Comparison of ENCODE assay signal across 23 mouse cellular contexts in the genomic region with DNA sequence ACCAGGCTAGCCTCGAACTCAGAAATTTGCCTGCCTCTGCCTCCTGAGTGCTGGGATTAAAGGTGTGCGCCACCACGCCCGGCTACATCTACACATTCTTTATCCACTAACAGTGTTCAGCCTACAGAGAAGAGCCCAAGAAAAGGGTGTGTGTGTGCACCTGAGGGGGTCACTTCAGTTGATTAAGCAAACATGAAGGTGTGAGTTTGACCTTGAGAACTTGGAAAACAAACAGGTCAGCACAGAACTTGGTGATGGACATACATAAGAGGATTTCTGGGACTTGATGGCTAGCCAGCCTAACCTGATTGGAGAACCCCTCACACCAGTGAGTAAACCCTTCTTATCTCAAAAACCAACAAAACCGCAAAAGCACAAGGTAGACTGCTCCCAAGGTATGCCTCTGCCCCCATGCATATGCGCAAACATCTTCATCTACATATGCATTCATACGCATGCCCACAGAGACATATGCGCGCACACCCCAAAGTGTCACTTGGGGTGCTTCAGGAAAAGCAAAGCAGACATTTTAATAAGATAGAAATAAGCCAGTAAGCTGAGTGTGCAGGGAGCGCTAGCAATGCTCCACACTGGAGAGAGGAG. TPM values are rescaled to one million over a fixed set of nuclear protein-coding genes. Genes with fewer than 3 reads are reported as not detected.
DNase-seq lines count a peak whose midpoint lies in the region; ATAC-seq lines count a peak whose summit lies in the region.
"Had no signal": no experiment of that assay in that cellular context is flagged by ENCODE, and none has a peak within 500 bp of the region (broad histone marks: within the 10 kb centered on the region; RNA-seq: fewer than 3 reads in every experiment).

No protein-coding gene starts in this region.

- H3K9ac ChIP-seq in heart, embryonic 11.5 days (ENCODE audit: low read depth, low read length) = no peak overlapping the region
- no peak overlapping the region for H3K9ac ChIP-seq in midbrain, embryonic 11.5 days (ENCODE audit: low read length)

- H3K9me3 ChIP-seq in heart, embryonic 11.5 days (replicated peaks; ENCODE audit: control insufficient read depth, low read length) = no peaks in the 10 kb centered on the region
- no peaks in the 10 kb centered on the region for H3K9me3 ChIP-seq in midbrain, embryonic 11.5 days (ENCODE audit: control insufficient read depth, low read length)
- no peaks in the 10 kb centered on the region for H3K9me3 ChIP-seq in midbrain, embryonic 10.5 days (replicated peaks)
- no peaks in the 10 kb centered on the region for H3K9me3 ChIP-seq in embryonic facial prominence, embryonic 10.5 days
- H3K9me3 ChIP-seq: G1E had no signal

- no peak overlapping the region for H3K27ac ChIP-seq in heart, embryonic 11.5 days (ENCODE audit: low read depth, low read length)
- no peak overlapping the region for H3K27ac ChIP-seq in midbrain, embryonic 11.5 days (ENCODE audit: low read depth, low read length)
- H3K27ac ChIP-seq in midbrain, embryonic 10.5 days (replicated peaks) = no peak overlapping the region
- no peak overlapping the region for H3K27ac ChIP-seq in embryonic facial prominence, embryonic 10.5 days (replicated peaks)

- 90% methylated on average over 10 of the region's 10 CpGs for WGBS in heart, embryonic 11.5 days (ENCODE audit: insufficient replicate concordance)
- WGBS in midbrain, embryonic 11.5 days = 90% methylated on average over 10 of the region's 10 CpGs
- 94% methylated on average over 10 of the region's 10 CpGs for WGBS in midbrain, embryonic 10.5 days
- 96% methylated on average over 10 of the region's 10 CpGs for WGBS in embryonic facial prominence, embryonic 10.5 days

- no peak for ATAC-seq in heart, embryonic 11.5 days (replicated peaks; ENCODE audit: insufficient number of reproducible peaks, low FRiP score, low TSS enrichment)
- no peak for ATAC-seq in midbrain, embryonic 11.5 days (ENCODE audit: low FRiP score)
- ATAC-seq: activated CD4-positive, CD25-positive, alpha-beta regulatory T cell, adult 4 months; CD4-positive, CD25-positive, alpha-beta regulatory T cell, adult 4 months; Patski had no signal

- DNase-seq in heart, adult 11 months = peak; percentile 51
- peak; percentile 56 for DNase-seq in midbrain, embryonic 11.5 days (ENCODE audit: low spot score, missing footprints)
- DNase-seq in midbrain, embryonic 10.5 days (ENCODE audit: low spot score) = no peak
- DNase-seq in ES-CJ7 (ENCODE audit: low read depth, low spot score) (peak; percentile 41), R1 (ENCODE audit: low read depth, low spot score) (peak; percentile 50)
- no peak for DNase-seq in embryonic facial prominence, embryonic 10.5 days (ENCODE audit: low spot score)
- DNase-seq in spleen, postnatal 4 days (ENCODE audit: low spot score in 2 of 2) = no peak
- DNase-seq: adrenal gland, adult 2 months; adrenal gland, adult 8-10 months; adrenal gland, postnatal 10 days; adrenal gland, postnatal 14 days; adrenal gland, postnatal 25 days; adrenal gland, postnatal 36 days; B cell, adult 2 months; cerebellum, adult 11 months; cerebellum, adult 11-12 months; cerebellum, adult 18-20 months; cerebellum, adult 2 months had no signal

- no peaks in the 10 kb centered on the region for H3K36me3 ChIP-seq in heart, embryonic 11.5 days (ENCODE audit: control insufficient read depth, insufficient read depth, low read length)
- no peaks in the 10 kb centered on the region for H3K36me3 ChIP-seq in midbrain, embryonic 11.5 days (ENCODE audit: control insufficient read depth, insufficient read depth, low read length)
- H3K36me3 ChIP-seq in midbrain, embryonic 10.5 days = no peaks in the 10 kb centered on the region
- no peaks in the 10 kb centered on the region for H3K36me3 ChIP-seq in embryonic facial prominence, embryonic 10.5 days (replicated peaks)
- H3K36me3 ChIP-seq: G1E had no signal

- H3K4me1 ChIP-seq in heart, embryonic 11.5 days (ENCODE audit: control insufficient read depth, insufficient read depth, low read length) = peaks cover 8% of the 10 kb centered on the region
- H3K4me1 ChIP-seq in midbrain, embryonic 11.5 days (ENCODE audit: control insufficient read depth, insufficient read depth, low read length) = no peaks in the 10 kb centered on the region
- no peaks in the 10 kb centered on the region for H3K4me1 ChIP-seq in midbrain, embryonic 10.5 days
- no peaks in the 10 kb centered on the region for H3K4me1 ChIP-seq in embryonic facial prominence, embryonic 10.5 days

- H3K4me3 ChIP-seq in heart, embryonic 11.5 days (ENCODE audit: low read depth, low read length) = no peak overlapping the region
- H3K4me3 ChIP-seq in midbrain, embryonic 11.5 days (ENCODE audit: low read depth, low read length) = no peak overlapping the region
- H3K4me3 ChIP-seq in midbrain, embryonic 10.5 days = no peak overlapping the region
- no peak overlapping the region for H3K4me3 ChIP-seq in embryonic facial prominence, embryonic 10.5 days

- no peak overlapping the region for H3K4me2 ChIP-seq in heart, embryonic 11.5 days
- no peak overlapping the region for H3K4me2 ChIP-seq in midbrain, embryonic 11.5 days

- peaks cover 6% of the 10 kb centered on the region; the same call in 1 of the 2 replicates for H3K27me3 ChIP-seq in heart, embryonic 11.5 days (ENCODE audit: control insufficient read depth, insufficient read depth, low read length)
- no peaks in the 10 kb centered on the region for H3K27me3 ChIP-seq in midbrain, embryonic 11.5 days (ENCODE audit: control insufficient read depth, insufficient read depth, low read length)
- no peaks in the 10 kb centered on the region for H3K27me3 ChIP-seq in midbrain, embryonic 10.5 days (ENCODE audit: low read depth, poor library complexity, severe bottlenecking)
- H3K27me3 ChIP-seq in embryonic facial prominence, embryonic 10.5 days (replicated peaks; ENCODE audit: low read depth, poor library complexity, severe bottlenecking) = no peaks in the 10 kb centered on the region
- H3K27me3 ChIP-seq: Patski had no signal

RNA-seq across cellular contexts. Expression of a gene that starts 52.0 kb away (rescaled TPM):
- polyA plus RNA-seq in heart, embryonic 11.5 days (2014; fragmentation: Nextera tagmentation; extraction: Ambion mirVana) = 1.5 and 1.6 TPM in 2 replicates
- polyA plus RNA-seq in midbrain, embryonic 11.5 days (2014; fragmentation: Nextera tagmentation; extraction: Ambion mirVana) = 1.8 and 1.9 TPM in 2 replicates
- 1.8 and 2.0 TPM in 2 replicates for polyA plus RNA-seq in midbrain, embryonic 10.5 days (2016; fragmentation: Nextera tagmentation; extraction: Ambion mirVana)
- polyA plus RNA-seq in embryonic facial prominence, embryonic 10.5 days (2016; fragmentation: Nextera tagmentation; extraction: Ambion mirVana) = 1.3 and 1.5 TPM in 2 replicates

Comparison
In these comparisons a context has a peak if more than half of its experiments do, and no peak if none do; other contexts are left out.
1. DNase-seq: peak in heart, adult 11 months (single experiment), midbrain, embryonic 11.5 days (single experiment), ES-CJ7 (single experiment) and R1 (single experiment); none in midbrain, embryonic 10.5 days (single experiment), embryonic facial prominence, embryonic 10.5 days (single experiment) and spleen, postnatal 4 days (0 of 2).